Mouse (Mus musculus): ENCODE measurements around the gene Cfap221.

Gene Cfap221

DNA sequence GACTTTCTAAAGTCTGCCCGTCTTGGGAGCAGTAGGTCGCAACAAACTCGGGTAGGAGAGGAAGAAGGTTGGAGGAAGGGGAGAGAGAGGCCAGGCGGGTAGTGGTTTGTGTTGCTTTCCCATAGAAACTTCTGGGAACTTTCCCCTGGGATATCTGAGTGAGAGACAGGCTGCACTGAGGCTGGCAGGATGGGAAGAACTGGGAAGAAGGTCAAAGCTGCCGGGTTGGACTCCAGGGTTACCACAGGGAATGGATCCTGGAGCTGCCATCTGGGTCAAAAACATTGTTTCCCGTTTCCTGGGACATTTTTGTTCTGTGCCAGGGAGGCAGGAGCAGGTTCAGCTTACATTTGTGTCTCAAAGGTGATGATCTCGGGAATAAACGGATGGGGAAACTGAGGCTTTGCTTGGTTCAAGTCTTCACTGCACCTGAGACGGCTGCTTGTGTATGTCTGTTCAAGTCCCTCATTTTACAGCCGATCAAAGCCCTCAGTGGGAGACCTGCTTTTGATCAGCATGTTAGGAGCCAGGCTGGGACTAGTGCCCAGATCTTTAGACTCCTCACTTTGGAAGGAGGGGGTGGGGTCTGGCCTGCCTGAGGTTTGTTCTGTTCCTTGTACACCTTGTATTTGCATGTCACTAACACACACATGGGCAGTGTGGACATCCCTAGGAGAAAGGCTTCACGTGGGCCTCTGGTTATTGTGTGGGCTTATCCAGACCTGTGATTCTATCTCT is 11.0 kb upstream of the Cfap221 start:
- no peak for DNase-seq (ENCODE audit: low spot score in 2 of 2)

DNA sequence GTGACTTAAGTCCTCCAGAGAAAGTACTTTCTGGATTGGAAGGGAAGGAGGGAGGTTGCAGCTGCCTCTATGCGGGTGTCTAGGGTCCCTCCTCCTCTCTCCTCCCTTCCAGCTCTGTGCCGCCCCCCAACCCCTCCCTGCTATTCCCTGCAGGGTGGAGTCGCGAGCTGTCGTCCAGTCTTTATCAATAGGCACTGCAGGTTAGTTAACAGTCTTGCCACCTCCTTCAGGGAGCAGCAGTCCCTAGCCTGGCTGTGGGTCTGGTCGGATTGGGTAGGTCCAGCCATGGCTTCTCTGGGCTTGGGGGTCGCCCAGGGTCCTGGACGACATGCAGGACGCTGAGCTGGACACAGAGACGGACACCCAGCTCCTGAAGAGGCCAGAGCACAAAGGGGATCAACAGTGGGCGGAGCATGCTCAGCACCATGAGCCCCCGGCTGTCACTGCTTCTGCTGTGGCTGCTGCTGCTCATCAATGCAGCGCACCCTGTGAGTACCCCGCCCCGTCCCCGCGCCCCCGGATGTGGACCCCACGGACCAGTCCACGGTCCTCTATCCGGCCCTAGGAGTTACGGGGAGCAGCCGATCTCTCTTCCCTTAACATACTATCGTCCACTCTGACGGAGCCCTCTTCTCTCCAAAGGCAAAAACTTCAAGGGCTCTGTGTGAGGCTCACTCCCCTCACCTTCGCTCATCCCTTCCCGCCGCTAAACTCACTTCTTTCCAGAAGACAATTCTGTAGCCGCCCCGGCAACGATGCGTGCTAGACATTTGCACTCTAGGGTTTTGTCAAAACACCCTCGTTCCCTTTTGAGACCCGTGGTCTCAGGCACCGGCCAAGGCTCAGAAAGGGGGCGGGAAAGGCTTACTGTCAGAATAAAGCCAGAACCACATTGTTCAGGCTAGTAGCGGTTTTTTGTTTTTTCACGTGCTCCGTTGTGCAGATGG is 10.1 kb upstream of the Cfap221 start, which contains the start of gene Sctr:
Gene Sctr, plus strand, starts transcription at position 51 of the 947 bp plus-strand sequence.
- no peak for DNase-seq (ENCODE audit: low spot score in 2 of 2)

DNA sequence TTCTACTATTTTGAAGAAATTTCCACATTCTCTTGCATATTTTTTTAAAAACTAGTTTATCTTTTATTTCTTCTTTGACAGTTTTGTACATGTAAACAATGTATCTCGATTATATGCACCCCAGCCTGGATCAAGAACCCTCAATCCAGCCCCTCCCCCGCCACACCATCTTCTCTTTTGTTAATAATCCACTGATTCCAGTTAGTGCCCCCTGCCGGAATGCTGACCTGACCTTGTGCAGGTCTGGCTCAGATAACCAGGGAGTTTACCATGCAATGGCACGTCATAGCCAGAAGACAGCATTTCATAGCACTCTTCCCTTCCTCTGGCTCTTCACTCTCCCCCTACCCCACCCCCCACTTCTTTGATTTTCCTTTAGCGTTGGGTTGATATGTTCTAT is 610 bp upstream of the Cfap221 start:
- DNase-seq (ENCODE audit: low spot score in 2 of 2), result peak in 1 of 2 experiments; percentile 9

- DNase-seq (ENCODE audit: low spot score in 2 of 2), result no peak
These were observed 10.5 kb downstream of the Cfap221 start for GRCm38 (mm10) chr1:119986555-119986954.

GRCm38 (mm10) chr1:119975141-119975540 is 21.9 kb downstream of the Cfap221 start:
- DNase-seq (ENCODE audit: low spot score in 2 of 2), result no peak

- no peak for DNase-seq (ENCODE audit: low spot score in 2 of 2)
These were observed 23.9 kb downstream of the Cfap221 start for GRCm38 (mm10) chr1:119973117-119973516.

DNA sequence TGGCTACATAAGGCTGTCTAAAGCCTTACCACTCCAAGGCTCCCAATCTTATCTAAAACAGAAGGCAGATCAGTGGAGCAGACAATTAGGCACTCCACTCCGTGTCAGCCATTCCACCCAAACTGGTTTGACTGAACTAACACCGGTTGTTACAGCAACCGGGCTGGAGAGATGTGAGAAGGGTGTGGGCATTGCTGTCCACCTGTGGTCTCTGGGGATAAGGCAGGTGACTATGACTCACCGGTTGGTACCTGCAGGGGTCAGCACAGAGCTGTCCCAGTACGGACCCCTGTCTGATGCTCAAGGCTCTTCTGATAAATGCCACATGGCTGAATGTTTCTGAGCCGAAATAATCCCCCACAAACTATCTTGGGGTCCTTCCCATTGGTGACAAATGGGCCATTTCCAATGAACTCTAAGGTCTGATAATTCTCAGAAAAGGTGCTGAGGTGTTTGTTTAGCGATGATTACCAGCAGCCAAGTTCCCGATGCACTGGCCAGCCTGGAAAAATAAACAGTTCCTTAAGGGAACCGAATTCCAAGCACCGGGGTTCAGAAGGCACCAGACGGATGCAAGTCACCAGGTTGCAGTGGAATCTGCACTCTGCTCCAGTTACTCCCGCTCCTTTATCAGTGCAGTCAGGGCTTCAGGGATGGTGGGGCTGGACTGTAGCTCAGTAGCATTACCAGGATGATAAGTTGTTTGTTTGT is 31.1 kb downstream of the Cfap221 start:
- no peak for DNase-seq (ENCODE audit: low spot score in 2 of 2)

DNA sequence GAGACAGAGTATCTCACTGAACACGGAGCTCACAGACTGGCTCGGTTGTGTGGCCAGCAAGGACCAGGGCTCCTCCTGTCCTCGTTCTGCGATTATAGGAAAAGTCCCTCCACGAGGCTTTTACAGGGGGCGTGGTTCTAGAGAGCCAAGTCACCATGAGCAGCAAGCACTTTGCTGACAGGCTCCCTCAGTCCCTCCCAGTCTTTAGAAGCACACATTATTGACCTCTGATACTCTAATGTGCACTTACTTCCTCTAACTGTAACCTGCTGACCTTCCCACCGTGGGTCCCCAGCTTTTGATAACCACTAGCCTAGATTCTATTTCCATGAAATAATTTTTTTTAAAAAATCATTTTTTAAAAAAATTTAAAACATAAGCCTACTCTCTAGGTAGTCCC is 37.1 kb downstream of the Cfap221 start:
- DNase-seq (ENCODE audit: low spot score in 2 of 2), result no peak

- DNase-seq (ENCODE audit: low spot score in 2 of 2), result no peak
These were observed 37.6 kb downstream of the Cfap221 start for GRCm38 (mm10) chr1:119959464-119959863.

DNA sequence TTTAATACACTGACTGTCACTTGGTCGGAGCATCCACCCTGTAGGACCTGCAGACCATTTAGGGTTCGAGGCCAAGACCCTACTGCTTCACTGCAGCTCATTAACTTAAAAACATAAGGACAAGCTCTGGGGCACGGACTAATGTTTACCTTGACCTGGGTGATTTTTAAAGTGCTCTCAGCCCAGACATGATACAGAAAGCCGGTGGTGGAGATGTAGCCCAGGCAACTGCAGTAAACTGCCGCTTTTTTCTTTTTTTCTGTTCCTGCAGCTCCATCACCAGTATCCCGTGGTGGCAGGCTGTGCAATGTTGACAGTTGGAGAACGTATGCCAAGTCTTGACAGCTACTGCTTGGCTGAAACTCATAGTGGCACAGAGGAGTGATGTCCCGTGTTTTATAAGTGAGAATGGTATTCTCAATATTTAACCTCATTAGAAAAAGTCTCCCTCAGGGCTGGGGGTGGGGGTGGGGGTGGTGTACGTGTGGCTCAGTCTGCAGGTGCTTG is 39.3 kb downstream of the Cfap221 start:
- DNase-seq (ENCODE audit: low spot score in 2 of 2), result peak in 1 of 2 experiments; percentile 37

GRCm38 (mm10) chr1:119954680-119955079 is 42.4 kb downstream of the Cfap221 start:
- DNase-seq (ENCODE audit: low spot score in 2 of 2), result no peak

DNA sequence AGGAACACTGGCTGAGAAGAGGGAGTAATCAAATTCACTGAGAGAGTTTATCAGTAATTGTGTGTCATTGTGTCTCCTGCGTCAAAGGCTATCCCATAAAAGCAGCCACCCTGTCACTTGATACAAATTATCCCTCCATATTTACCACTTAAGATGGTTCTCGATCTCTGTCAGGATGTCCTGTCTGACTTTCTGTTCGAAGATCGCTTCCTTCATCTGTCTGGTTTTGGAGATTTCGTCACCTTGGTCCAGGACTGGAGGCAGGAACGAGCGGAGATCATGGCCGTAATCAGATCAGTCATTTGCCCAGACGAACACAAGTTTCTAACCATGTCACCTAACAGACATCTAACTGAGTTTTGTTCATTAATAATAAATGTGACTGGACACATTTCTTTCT is 43.6 kb downstream of the Cfap221 start:
- no peak for DNase-seq (ENCODE audit: low spot score in 2 of 2)

GRCm38 (mm10) chr1:119950086-119950485 is 46.9 kb downstream of the Cfap221 start:
- DNase-seq (ENCODE audit: low spot score in 2 of 2), result no peak

GRCm38 (mm10) chr1:119936861-119937260 is 60.2 kb downstream of the Cfap221 start:
- DNase-seq (ENCODE audit: low spot score in 2 of 2), result no peak

DNA sequence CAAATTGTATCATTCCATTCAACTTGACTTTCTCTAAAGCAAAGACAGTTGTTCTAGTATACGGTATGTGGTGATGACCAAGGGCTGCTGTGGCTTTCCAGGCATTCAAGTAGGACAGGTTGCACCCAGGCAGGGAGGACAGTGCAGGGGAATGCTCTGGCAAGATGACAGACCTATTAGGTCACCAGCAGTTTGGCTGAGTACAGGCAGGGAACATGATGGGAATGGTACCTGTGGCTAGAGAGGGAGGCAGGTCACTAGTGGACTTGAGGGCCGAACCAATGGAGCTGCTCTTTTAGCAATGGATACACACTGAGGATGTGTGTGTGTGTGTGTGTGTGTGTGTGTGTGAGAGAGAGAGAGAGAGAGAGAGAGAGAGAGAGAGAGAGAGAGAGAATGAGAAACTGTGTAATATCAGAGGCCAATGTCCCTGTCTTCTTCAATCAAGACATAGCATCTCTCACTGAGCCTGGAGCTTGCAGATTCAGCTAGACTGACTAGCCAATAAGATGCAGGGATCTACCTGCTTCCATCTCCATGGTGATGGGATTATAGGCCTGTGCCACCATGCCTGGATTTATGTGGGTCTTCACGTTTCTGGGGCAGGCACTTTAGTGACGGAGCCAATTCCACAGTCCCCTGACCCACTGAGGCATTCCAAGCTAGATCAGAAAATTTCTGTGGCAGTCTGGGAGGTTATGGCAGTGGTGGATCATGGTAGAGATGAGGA is 65.4 kb downstream of the Cfap221 start:
- no peak for DNase-seq (ENCODE audit: low spot score in 2 of 2)

DNA sequence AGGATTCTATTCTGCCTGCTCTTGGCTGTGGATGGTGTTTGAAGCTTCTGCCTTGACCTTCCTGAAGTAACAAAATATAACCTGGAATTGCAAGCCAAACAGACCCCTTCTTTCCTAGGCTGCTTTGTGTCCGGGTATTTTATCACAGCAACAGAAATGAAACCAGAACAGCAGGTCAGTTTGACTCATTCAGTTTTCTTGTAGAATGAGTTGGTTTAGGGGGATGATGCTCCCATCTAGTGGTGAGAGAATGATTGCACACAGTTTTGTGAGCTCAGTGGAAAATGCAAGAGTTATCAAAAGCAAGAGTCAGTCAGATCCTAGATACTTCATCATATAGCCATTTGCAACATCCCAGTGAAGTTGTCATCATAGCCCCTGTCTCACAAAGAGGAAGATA is 67.3 kb downstream of the Cfap221 start:
- DNase-seq (ENCODE audit: low spot score in 2 of 2), result peak in 1 of 2 experiments; percentile 17

- no peak for DNase-seq (ENCODE audit: low spot score in 2 of 2)
These were observed 77.7 kb downstream of the Cfap221 start for GRCm38 (mm10) chr1:119919299-119919698.

DNA sequence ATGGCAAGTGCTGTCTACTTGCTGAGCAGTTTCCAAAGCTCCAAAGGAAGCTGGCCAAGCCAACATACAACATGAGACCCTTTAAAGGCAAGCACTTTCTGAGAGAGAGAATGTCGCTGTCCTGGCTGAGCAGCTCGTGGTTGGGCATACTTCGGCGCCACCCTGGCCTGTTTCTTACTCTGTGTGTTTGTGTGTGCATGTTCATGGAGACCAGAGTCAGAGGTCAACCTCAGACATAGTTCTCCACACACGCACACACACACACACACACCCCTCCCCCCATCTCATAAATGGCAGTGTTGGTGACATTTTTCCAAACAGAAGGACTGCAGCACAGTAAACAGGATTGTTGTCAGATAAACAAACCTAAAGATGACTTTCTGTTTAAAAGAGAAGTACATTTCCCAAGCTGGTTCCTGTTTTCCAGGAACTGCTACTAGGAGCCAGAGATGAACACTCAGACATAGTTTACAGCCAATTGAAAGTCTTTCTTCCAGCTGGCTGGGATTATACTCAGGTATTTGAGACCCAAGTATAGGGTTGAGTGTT is 80.1 kb downstream of the Cfap221 start:
- DNase-seq (ENCODE audit: low spot score in 2 of 2), result no peak

GRCm38 (mm10) chr1:119912953-119913814 is 83.8 kb downstream of the Cfap221 start, which contains the start of gene Tmem177:
Gene Tmem177, minus strand, starts transcription at chr1:119913208.
- DNase-seq (ENCODE audit: low spot score in 2 of 2), result peak; percentile 84 to 92
